32 mouse cellular contexts compared by ENCODE assay signal in the genomic region with DNA sequence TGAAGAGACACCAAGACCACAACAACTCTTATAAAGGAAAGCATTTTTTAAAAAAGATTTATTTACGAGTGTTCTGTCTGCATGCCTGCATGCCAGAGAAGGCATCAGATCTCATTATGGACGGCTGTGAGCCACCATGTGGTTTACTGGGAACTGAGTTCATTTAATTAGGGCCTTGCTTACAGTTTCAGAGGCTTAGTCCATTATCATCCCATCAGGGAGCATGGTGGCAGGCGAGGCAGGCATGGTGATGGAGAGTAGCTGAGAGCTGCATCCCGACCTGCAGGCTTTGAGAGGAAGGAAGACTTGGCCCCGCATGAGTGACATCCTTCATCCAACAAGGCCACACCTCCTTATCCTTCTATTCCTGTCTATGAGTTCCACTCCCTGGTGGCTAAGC. TPM values are rescaled to one million over a fixed set of nuclear protein-coding genes. Genes with fewer than 3 reads are reported as not detected.
A peak's percentile ranks its signal among the peaks of the same experiment; 100 is the strongest.
DNase-seq lines count a peak whose midpoint lies in the region; ATAC-seq and TF ChIP-seq lines count a peak whose summit lies in the region.
"Had no signal": no experiment of that assay in that cellular context is flagged by ENCODE, and none has a peak within 500 bp of the region (broad histone marks: within the 10 kb centered on the region; RNA-seq: fewer than 3 reads in every experiment).

No protein-coding gene starts in this region.

- no peak for TF ChIP-seq EP300 in heart, adult 2 months (IDR thresholded peaks at IDR 0.05; ENCODE audit: insufficient read depth, low read depth, low read length)

- H3K36me3 ChIP-seq in heart, embryonic 11.5 days (ENCODE audit: control insufficient read depth, insufficient read depth, low read length): no peaks in the 10 kb centered on the region
- no peaks in the 10 kb centered on the region for H3K36me3 ChIP-seq in heart, adult 2 months (ENCODE audit: control insufficient read depth, insufficient read depth, low read length)
- H3K36me3 ChIP-seq in liver, embryonic 13.5 days: no peaks in the 10 kb centered on the region
- H3K36me3 ChIP-seq in forebrain, embryonic 16.5 days (ENCODE audit: control insufficient read depth, insufficient read depth): no peaks in the 10 kb centered on the region
- H3K36me3 ChIP-seq: embryonic facial prominence, embryonic 12.5 days had no signal

- no peak overlapping the region for H3K4me2 ChIP-seq in heart, embryonic 11.5 days
- no peak overlapping the region for H3K4me2 ChIP-seq in liver, embryonic 13.5 days
- H3K4me2 ChIP-seq in forebrain, embryonic 16.5 days (ENCODE audit: low read length): no peak overlapping the region
- H3K4me2 ChIP-seq: embryonic facial prominence, embryonic 12.5 days; midbrain, embryonic 11.5 days had no signal

- TF ChIP-seq POLR2A in heart, adult 2 months (IDR thresholded peaks at IDR 0.05; ENCODE audit: insufficient read depth, low read depth, low read length): no peak

- no peak overlapping the region for H3K9ac ChIP-seq in heart, embryonic 11.5 days (ENCODE audit: low read depth, low read length)
- H3K9ac ChIP-seq in heart, adult 2 months (ENCODE audit: low read depth, low read length): no peak overlapping the region
- H3K9ac ChIP-seq in liver, embryonic 13.5 days: no peak overlapping the region
- no peak overlapping the region for H3K9ac ChIP-seq in forebrain, embryonic 16.5 days (replicated peaks; ENCODE audit: low read depth, low read length)
- H3K9ac ChIP-seq: embryonic facial prominence, embryonic 12.5 days had no signal

- DNase-seq in heart, adult 2 months: no peak
- DNase-seq in liver, embryonic 13.5 days: no peak
- DNase-seq in liver: no peak
- no peak for DNase-seq in kidney, adult 11 months
- DNase-seq: adrenal gland, adult 2 months; adrenal gland, postnatal 36 days; B cell, adult 2 months; cerebellum, adult 9-10 months; embryo, embryonic 11 days; heart, postnatal 14 days; kidney, postnatal 10 days; layer of hippocampus, adult 9-11 months; lung, postnatal 36 days; right cerebral cortex, postnatal 4 days had no signal

- 62% methylated on average over 5 of the region's 5 CpGs for WGBS in heart, embryonic 11.5 days (ENCODE audit: insufficient replicate concordance)
- WGBS in heart, adult 2 months: 85% methylated on average over 5 of the region's 5 CpGs
- WGBS in liver, embryonic 13.5 days (ENCODE audit: insufficient replicate concordance): 58% methylated on average over 5 of the region's 5 CpGs
- 44% methylated on average over 5 of the region's 5 CpGs for WGBS in forebrain, embryonic 16.5 days

- H3K9me3 ChIP-seq in heart, embryonic 11.5 days (replicated peaks; ENCODE audit: control insufficient read depth, low read length): no peaks in the 10 kb centered on the region
- H3K9me3 ChIP-seq in liver, embryonic 13.5 days (replicated peaks): no peaks in the 10 kb centered on the region
- no peaks in the 10 kb centered on the region for H3K9me3 ChIP-seq in forebrain, embryonic 16.5 days (ENCODE audit: control insufficient read depth, low read length)
- H3K9me3 ChIP-seq: embryonic facial prominence, embryonic 12.5 days had no signal

- no peaks in the 10 kb centered on the region for H3K79me2 ChIP-seq in heart, adult 2 months (replicated peaks; ENCODE audit: control insufficient read depth, insufficient read depth, low read length)

- no peak overlapping the region for H3K4me3 ChIP-seq in heart, embryonic 11.5 days (ENCODE audit: low read depth, low read length)
- H3K4me3 ChIP-seq in heart, adult 2 months: no peak overlapping the region
- no peak overlapping the region for H3K4me3 ChIP-seq in liver, embryonic 13.5 days (replicated peaks)
- no peak overlapping the region for H3K4me3 ChIP-seq in forebrain, embryonic 16.5 days (replicated peaks; ENCODE audit: low read length)
- H3K4me3 ChIP-seq: embryonic facial prominence, embryonic 12.5 days had no signal

- intact Hi-C loops in heart, adult 2 months (cut with DNase I): no loop called here

- peaks cover 49% of the 10 kb centered on the region for H3K4me1 ChIP-seq in heart, embryonic 11.5 days (ENCODE audit: control insufficient read depth, insufficient read depth, low read length)
- no peaks in the 10 kb centered on the region; the same call in 1 of the 2 replicates for H3K4me1 ChIP-seq in heart, adult 2 months (ENCODE audit: control insufficient read depth, insufficient read depth, low read length)
- peaks cover 66% of the 10 kb centered on the region for H3K4me1 ChIP-seq in liver, embryonic 13.5 days (replicated peaks)
- H3K4me1 ChIP-seq in forebrain, embryonic 16.5 days (replicated peaks; ENCODE audit: control insufficient read depth, insufficient read depth, low read length): peaks cover 9% of the 10 kb centered on the region; the same call in 1 of the 2 replicates
- H3K4me1 ChIP-seq: embryonic facial prominence, embryonic 12.5 days had no signal

- no peaks in the 10 kb centered on the region for H3K27me3 ChIP-seq in heart, embryonic 11.5 days (ENCODE audit: control insufficient read depth, insufficient read depth, low read length)
- no peaks in the 10 kb centered on the region for H3K27me3 ChIP-seq in heart, adult 2 months (ENCODE audit: control insufficient read depth, insufficient read depth, low read length)
- H3K27me3 ChIP-seq in liver, embryonic 13.5 days: no peaks in the 10 kb centered on the region
- H3K27me3 ChIP-seq in forebrain, embryonic 16.5 days (replicated peaks; ENCODE audit: control insufficient read depth, insufficient read depth, low read length): no peaks in the 10 kb centered on the region
- H3K27me3 ChIP-seq: embryonic facial prominence, embryonic 12.5 days had no signal

- no peak for TF ChIP-seq CTCF in heart, adult 2 months (IDR thresholded peaks at IDR 0.05)

- peak overlapping the region; percentile 73; the same call in 1 of the 2 replicates for H3K27ac ChIP-seq in heart, embryonic 11.5 days (ENCODE audit: low read depth, low read length)
- no peak overlapping the region for H3K27ac ChIP-seq in heart, adult 2 months
- H3K27ac ChIP-seq in liver, embryonic 13.5 days: 0 out of 2 replicates have a peak overlapping the region, but pooled peaks have one; percentile 34
- no peak overlapping the region for H3K27ac ChIP-seq in forebrain, embryonic 16.5 days (ENCODE audit: low read length)
- H3K27ac ChIP-seq: embryonic facial prominence, embryonic 12.5 days had no signal

- ATAC-seq in heart, embryonic 11.5 days (replicated peaks; ENCODE audit: insufficient number of reproducible peaks, low FRiP score, low TSS enrichment): no peak
- ATAC-seq in liver, embryonic 13.5 days (ENCODE audit: low read depth): no peak
- peak; percentile 37 for ATAC-seq in forebrain, embryonic 16.5 days
- ATAC-seq: activated CD4-positive, CD25-positive, alpha-beta regulatory T cell, adult 4 months; intestine, embryonic 16.5 days; midbrain, embryonic 16.5 days had no signal

RNA-seq across cellular contexts. Expression of a gene that starts 52.1 kb away (rescaled TPM):
- not detected in 2 replicates for polyA plus RNA-seq in heart, embryonic 11.5 days (2014; fragmentation: Nextera tagmentation; extraction: Ambion mirVana)
- total RNA-seq in heart, adult 2 months (2021): not detected
- polyA plus RNA-seq in heart, adult 2 months (2012; rRNA removed): not detected in 2 replicates
- 0.03 TPM in 1 of 2 replicates, not detected in the other for polyA plus RNA-seq in liver, embryonic 13.5 days (2015; fragmentation: Nextera tagmentation; extraction: Ambion mirVana)
- polyA plus RNA-seq in forebrain, embryonic 16.5 days (2015; fragmentation: Nextera tagmentation; extraction: Ambion mirVana): not detected in 2 replicates
- total RNA-seq: adrenal gland, adult 2 months; gastrocnemius, adult 8-10 months; heart, postnatal 14 days; left cerebral cortex, adult 18-20 months; left cerebral cortex, postnatal 14 days; liver, adult 2 months; megakaryocyte, adult 5-6 weeks; neutrophil, adult 5-6 weeks had no signal
- polyA plus RNA-seq: activated CD4-positive, CD25-positive, alpha-beta regulatory T cell, adult 4 months; adrenal gland, adult 2 months; embryonic facial prominence, embryonic 12.5 days; heart, embryonic 14.5 days; hindbrain, embryonic 11.5 days; intestine, embryonic 16.5 days; large intestine, adult 2 months; liver, adult 2 months; liver, embryonic 16.5 days; midbrain, embryonic 11.5 days; neural tube, embryonic 11.5 days had no signal

Comparison
In these comparisons a context has a peak if more than half of its experiments do, and no peak if none do; other contexts are left out.
1. H3K27ac ChIP-seq: peak in heart, embryonic 11.5 days (single experiment) and liver, embryonic 13.5 days (single experiment); none in heart, adult 2 months (single experiment) and forebrain, embryonic 16.5 days (single experiment).